Mouse (Mus musculus): ENCODE measurements around the gene Ptpa. TPM values are rescaled to one million over a fixed set of nuclear protein-coding genes. Genes with fewer than 3 reads are reported as not detected.

Gene Ptpa
- total and polyA plus RNA-seq, 3 experiments: 111 to 194 (median 122) TPM

DNA sequence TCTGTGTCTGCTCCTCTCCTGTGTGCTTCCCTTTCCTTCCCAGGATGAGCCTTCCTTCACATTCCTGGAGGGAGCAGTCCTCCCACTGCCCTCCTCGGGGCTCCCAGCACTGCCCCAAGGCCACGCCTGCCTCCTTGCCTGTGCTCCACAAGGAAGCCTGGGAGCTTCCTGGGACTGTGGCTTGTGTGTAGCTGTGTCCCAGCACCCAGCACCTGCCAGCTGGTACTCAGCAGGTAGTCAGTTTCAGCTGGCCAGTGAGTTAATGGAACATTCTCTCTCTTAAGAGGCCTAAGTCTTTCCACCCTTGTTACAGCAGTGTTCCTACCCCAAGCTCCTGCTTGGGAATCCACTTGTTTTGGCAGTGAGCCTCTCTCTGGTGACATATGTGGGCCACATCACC lies 13.0 kb upstream of the Ptpa start:
- Histone ChIP-seq H3K4me1 (ENCODE audit: control insufficient read depth in 1 of 2, insufficient read depth in 2 of 2) (peaks cover 12 to 21% of the 10 kb centered on the region in 2 experiments), H3K36me3 (replicated peaks in 1 of 2; ENCODE audit: control insufficient read depth in 1 of 2, insufficient read depth in 1 of 2, low read length in 1 of 2) (peaks cover 29 to 67% of the 10 kb centered on the region in 2 experiments), H3K9me3 (replicated peaks; ENCODE audit: low read length) (no peaks in the 10 kb centered on the region), H3K27me3 (replicated peaks) (no peaks in the 10 kb centered on the region), H3K9ac (ENCODE audit: insufficient read depth, low read depth) (no peak overlapping the region), H3K4me3 (replicated peaks in 1 of 3; ENCODE audit: low read depth in 2 of 3, low read length in 2 of 3, poor library complexity in 1 of 3) (no peak overlapping the region), H3K4me2 (ENCODE audit: insufficient read depth, low read depth, poor library complexity, severe bottlenecking) (no peak overlapping the region), H3K27ac (ENCODE audit: insufficient read depth, low read depth) (no peak overlapping the region), H3K79me2 (replicated peaks; ENCODE audit: control insufficient read depth, extremely low read depth, insufficient read depth, poor library complexity, severe bottlenecking) (no peaks in the 10 kb centered on the region)
- no peak for DNase-seq (ENCODE audit: extremely low read depth)
- dilution Hi-C loops (cut with MboI; ENCODE audit: extremely low pct_ligation_motif_present, extremely low pct_unique_long_range_greater_than_20kb, low sequenced_read_pairs): no loop called here
- in situ Hi-C loops (cut with MboI; ENCODE audit: low pct_ligation_motif_present, low pct_unique_long_range_greater_than_20kb, low sequenced_read_pairs): no loop called here
- TF ChIP-seq SMC3 (IDR thresholded peaks at IDR 0.05; ENCODE audit: low read depth, low read length) (no peak), BHLHE40 (IDR thresholded peaks at IDR 0.05; ENCODE audit: low read depth, low read length) (no peak), E2F4 (IDR thresholded peaks at IDR 0.05; ENCODE audit: insufficient replicate concordance, low read depth, low read length) (no peak), CHD2 (IDR thresholded peaks at IDR 0.05; ENCODE audit: low read length) (no peak), MYC (IDR thresholded peaks at IDR 0.05; ENCODE audit: low read depth, low read length) (no peak), RCOR1 (conservative IDR thresholded peaks at IDR 0.05; ENCODE audit: low read depth, low read length) (no peak), POLR2AphosphoS2 (IDR thresholded peaks at IDR 0.05; ENCODE audit: low read depth, low read length) (no peak), USF2 (conservative IDR thresholded peaks at IDR 0.05; ENCODE audit: low read depth, low read length) (no peak), ZMIZ1 (IDR thresholded peaks at IDR 0.05; ENCODE audit: low read depth, low read length) (no peak), NELFE (IDR thresholded peaks at IDR 0.05; ENCODE audit: low read depth, low read length) (no peak), KAT2A (IDR thresholded peaks at IDR 0.05; ENCODE audit: insufficient replicate concordance, low read length) (no peak)

DNA sequence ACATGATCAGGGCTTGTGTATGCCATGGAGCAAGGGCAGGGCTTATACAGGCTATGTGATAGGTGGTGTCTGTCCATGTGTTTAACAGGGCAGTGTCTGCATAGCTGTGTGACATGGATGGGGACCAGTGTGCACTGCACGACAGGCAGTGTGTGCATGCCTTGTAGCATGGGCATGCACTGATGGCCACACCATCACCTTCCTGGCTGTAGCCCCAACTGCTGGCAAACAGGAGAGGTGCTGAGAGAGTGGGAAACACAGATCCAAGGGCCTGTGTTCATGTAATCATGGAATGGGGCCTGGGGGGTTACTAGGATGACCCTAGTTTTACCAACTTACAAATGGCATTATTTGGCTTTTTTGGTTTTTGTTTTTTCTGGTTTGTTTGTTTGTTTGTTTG lies 12.0 kb upstream of the Ptpa start:
- TF ChIP-seq HCFC1 (IDR thresholded peaks at IDR 0.05; ENCODE audit: low read depth, low read length): no peak
- TF ChIP-seq TCF12 (IDR thresholded peaks at IDR 0.05; ENCODE audit: low read depth, low read length): no peak
- no peak for TF ChIP-seq MXI1 (IDR thresholded peaks at IDR 0.05; ENCODE audit: low read depth, low read length)
- TF ChIP-seq KAT2A (IDR thresholded peaks at IDR 0.05; ENCODE audit: insufficient replicate concordance, low read length): no peak
- TF ChIP-seq E2F4 (IDR thresholded peaks at IDR 0.05; ENCODE audit: insufficient replicate concordance, low read depth, low read length): no peak
- no peak for TF ChIP-seq JUN (IDR thresholded peaks at IDR 0.05; ENCODE audit: insufficient read depth, low read depth, low read length)
- H3K4me2 ChIP-seq (ENCODE audit: insufficient read depth, low read depth, poor library complexity, severe bottlenecking): no peak overlapping the region
- H3K36me3 ChIP-seq (replicated peaks in 1 of 2; ENCODE audit: control insufficient read depth in 1 of 2, insufficient read depth in 1 of 2, low read length in 1 of 2): peaks cover 20 to 57% of the 10 kb centered on the region in 2 experiments
- H3K27me3 ChIP-seq (replicated peaks): no peaks in the 10 kb centered on the region
- H3K27ac ChIP-seq (ENCODE audit: insufficient read depth, low read depth): no peak overlapping the region
- no peaks in the 10 kb centered on the region for H3K79me2 ChIP-seq (replicated peaks; ENCODE audit: control insufficient read depth, extremely low read depth, insufficient read depth, poor library complexity, severe bottlenecking)
- in situ Hi-C loops (cut with MboI; ENCODE audit: low pct_ligation_motif_present, low pct_unique_long_range_greater_than_20kb, low sequenced_read_pairs): no loop called here
- dilution Hi-C loops (cut with MboI; ENCODE audit: extremely low pct_ligation_motif_present, extremely low pct_unique_long_range_greater_than_20kb, low sequenced_read_pairs): no loop called here
- DNase-seq (ENCODE audit: extremely low read depth): no peak
- no peaks in the 10 kb centered on the region for H3K9me3 ChIP-seq (replicated peaks; ENCODE audit: low read length)
- H3K4me3 ChIP-seq (replicated peaks in 1 of 3; ENCODE audit: low read depth in 2 of 3, low read length in 2 of 3, poor library complexity in 1 of 3): no peak overlapping the region
- H3K9ac ChIP-seq (ENCODE audit: insufficient read depth, low read depth): no peak overlapping the region
- peaks cover 16 to 32% of the 10 kb centered on the region in 2 experiments for H3K4me1 ChIP-seq (ENCODE audit: control insufficient read depth in 1 of 2, insufficient read depth in 2 of 2)

All from CH12.LX (cell line).